Mouse (Mus musculus): ENCODE results near the gene Tm2d3. TPM values are rescaled to one million over a fixed set of nuclear protein-coding genes. Genes with fewer than 3 reads are reported as not detected.

The Tm2d3 gene
- polyA plus RNA-seq, 1 experiment from 2014 or later = 109 TPM

GRCm38 (mm10) chr7:65663886-65664285 is 27.1 kb upstream of the Tm2d3 start:
- ATAC-seq (no peak), DNase-seq (ENCODE audit: low spot score) (no peak)
- peaks cover 41% of the 10 kb centered on the region for H3K36me3 ChIP-seq (ENCODE audit: control insufficient read depth, insufficient read depth, low read length)
- H3K4me3 ChIP-seq (ENCODE audit: low read depth, low read length) = no peak overlapping the region
- whole genome bisulfite sequencing = 90% methylated on average over 14 of the region's 14 CpGs
- no peaks in the 10 kb centered on the region for H3K4me1 ChIP-seq (ENCODE audit: control insufficient read depth, insufficient read depth, low read length)
- H3K27me3 ChIP-seq (replicated peaks; ENCODE audit: control insufficient read depth, insufficient read depth, low read length) = no peaks in the 10 kb centered on the region
- no peaks in the 10 kb centered on the region for H3K9me3 ChIP-seq (replicated peaks; ENCODE audit: control insufficient read depth, low read length)
- H3K4me2 ChIP-seq (ENCODE audit: low read length) = no peak overlapping the region
- no peak overlapping the region for H3K9ac ChIP-seq (ENCODE audit: low read length)
- no peak overlapping the region for H3K27ac ChIP-seq (ENCODE audit: low read depth, low read length)

- Histone ChIP-seq H3K4me1 (ENCODE audit: control insufficient read depth, insufficient read depth, low read length) (no peaks in the 10 kb centered on the region), H3K9me3 (replicated peaks; ENCODE audit: control insufficient read depth, low read length) (no peaks in the 10 kb centered on the region), H3K27me3 (replicated peaks; ENCODE audit: control insufficient read depth, insufficient read depth, low read length) (no peaks in the 10 kb centered on the region), H3K4me2 (ENCODE audit: low read length) (no peak overlapping the region), H3K36me3 (ENCODE audit: control insufficient read depth, insufficient read depth, low read length) (peaks cover 29% of the 10 kb centered on the region), H3K9ac (ENCODE audit: low read length) (no peak overlapping the region), H3K27ac (ENCODE audit: low read depth, low read length) (no peak overlapping the region), H3K4me3 (ENCODE audit: low read depth, low read length) (no peak overlapping the region)
- 94% methylated on average over 6 of the region's 6 CpGs for WGBS
- ATAC-seq (no peak), DNase-seq (ENCODE audit: low spot score) (no peak)
Measured at GRCm38 (mm10) chr7:65667491-65667890, 23.5 kb upstream of the Tm2d3 start.

- 84% methylated on average over 10 of the region's 10 CpGs for WGBS
- DNase-seq (ENCODE audit: low spot score) = no peak
Measured at GRCm38 (mm10) chr7:65678050-65678449, 12.9 kb upstream of the Tm2d3 start.

GRCm38 (mm10) chr7:65678900-65679595 is 11.9 kb upstream of the Tm2d3 start:
- Histone ChIP-seq H3K4me1 (ENCODE audit: control insufficient read depth, insufficient read depth, low read length) (no peaks in the 10 kb centered on the region), H3K4me2 (ENCODE audit: low read length) (no peak overlapping the region), H3K27me3 (replicated peaks; ENCODE audit: control insufficient read depth, insufficient read depth, low read length) (no peaks in the 10 kb centered on the region), H3K4me3 (ENCODE audit: low read depth, low read length) (no peak overlapping the region), H3K9ac (ENCODE audit: low read length) (no peak overlapping the region), H3K36me3 (ENCODE audit: control insufficient read depth, insufficient read depth, low read length) (peaks cover 4% of the 10 kb centered on the region; the same call in 1 of the 2 replicates), H3K27ac (ENCODE audit: low read depth, low read length) (no peak overlapping the region), H3K9me3 (replicated peaks; ENCODE audit: control insufficient read depth, low read length) (no peaks in the 10 kb centered on the region)
- DNase-seq (ENCODE audit: low spot score) = no peak
- ATAC-seq = no peak
- 80% methylated on average over 7 of the region's 7 CpGs for WGBS

More at GRCm38 (mm10) chr7:65678050-65678449, 12.9 kb upstream of the Tm2d3 start:
- Histone ChIP-seq H3K4me3 (ENCODE audit: low read depth, low read length) (no peak overlapping the region), H3K36me3 (ENCODE audit: control insufficient read depth, insufficient read depth, low read length) (peaks cover 4% of the 10 kb centered on the region; the same call in 1 of the 2 replicates), H3K9ac (ENCODE audit: low read length) (no peak overlapping the region), H3K4me2 (ENCODE audit: low read length) (no peak overlapping the region), H3K4me1 (ENCODE audit: control insufficient read depth, insufficient read depth, low read length) (no peaks in the 10 kb centered on the region), H3K27me3 (replicated peaks; ENCODE audit: control insufficient read depth, insufficient read depth, low read length) (no peaks in the 10 kb centered on the region), H3K27ac (ENCODE audit: low read depth, low read length) (no peak overlapping the region), H3K9me3 (replicated peaks; ENCODE audit: control insufficient read depth, low read length) (no peaks in the 10 kb centered on the region)
- no peak for ATAC-seq

GRCm38 (mm10) chr7:65681166-65681565 is 9.8 kb upstream of the Tm2d3 start:
- H3K4me2 ChIP-seq (ENCODE audit: low read length) = no peak overlapping the region
- WGBS = 86% methylated on average over 5 of the region's 5 CpGs

GRCm38 (mm10) chr7:65684256-65684835 is 6.6 kb upstream of the Tm2d3 start:
- no peaks in the 10 kb centered on the region for H3K4me1 ChIP-seq (ENCODE audit: control insufficient read depth, insufficient read depth, low read length)
- ATAC-seq (no peak), DNase-seq (ENCODE audit: low spot score) (no peak)
- no peak overlapping the region for H3K4me3 ChIP-seq (ENCODE audit: low read depth, low read length)
- WGBS = 51% methylated on average over 7 of the region's 7 CpGs
- no peak overlapping the region for H3K4me2 ChIP-seq (ENCODE audit: low read length)
- no peaks in the 10 kb centered on the region for H3K9me3 ChIP-seq (replicated peaks; ENCODE audit: control insufficient read depth, low read length)
- no peaks in the 10 kb centered on the region for H3K27me3 ChIP-seq (replicated peaks; ENCODE audit: control insufficient read depth, insufficient read depth, low read length)
- no peak overlapping the region for H3K27ac ChIP-seq (ENCODE audit: low read depth, low read length)
- H3K36me3 ChIP-seq (ENCODE audit: control insufficient read depth, insufficient read depth, low read length) = peaks cover 7% of the 10 kb centered on the region; the same call in 1 of the 2 replicates
- no peak overlapping the region for H3K9ac ChIP-seq (ENCODE audit: low read length)

More at GRCm38 (mm10) chr7:65681166-65681565, 9.8 kb upstream of the Tm2d3 start:
- H3K27ac ChIP-seq (ENCODE audit: low read depth, low read length) = no peak overlapping the region
- ATAC-seq = no peak
- no peak overlapping the region for H3K9ac ChIP-seq (ENCODE audit: low read length)
- H3K36me3 ChIP-seq (ENCODE audit: control insufficient read depth, insufficient read depth, low read length) = peaks cover 4% of the 10 kb centered on the region; the same call in 1 of the 2 replicates
- no peak overlapping the region for H3K4me3 ChIP-seq (ENCODE audit: low read depth, low read length)
- no peaks in the 10 kb centered on the region for H3K27me3 ChIP-seq (replicated peaks; ENCODE audit: control insufficient read depth, insufficient read depth, low read length)
- no peaks in the 10 kb centered on the region for H3K4me1 ChIP-seq (ENCODE audit: control insufficient read depth, insufficient read depth, low read length)
- DNase-seq (ENCODE audit: low spot score) = no peak
- no peaks in the 10 kb centered on the region for H3K9me3 ChIP-seq (replicated peaks; ENCODE audit: control insufficient read depth, low read length)

- H3K9ac ChIP-seq (ENCODE audit: low read length) = no peak overlapping the region
- WGBS = 91% methylated on average over 9 of the region's 9 CpGs
- DNase-seq (ENCODE audit: low spot score) (no peak), ATAC-seq (no peak)
- no peak overlapping the region for H3K4me3 ChIP-seq (ENCODE audit: low read depth, low read length)
- H3K9me3 ChIP-seq (replicated peaks; ENCODE audit: control insufficient read depth, low read length) = no peaks in the 10 kb centered on the region
- H3K36me3 ChIP-seq (ENCODE audit: control insufficient read depth, insufficient read depth, low read length) = peaks cover 11% of the 10 kb centered on the region; the same call in 1 of the 2 replicates
- no peaks in the 10 kb centered on the region for H3K27me3 ChIP-seq (replicated peaks; ENCODE audit: control insufficient read depth, insufficient read depth, low read length)
- no peak overlapping the region for H3K4me2 ChIP-seq (ENCODE audit: low read length)
- no peak overlapping the region for H3K27ac ChIP-seq (ENCODE audit: low read depth, low read length)
- no peaks in the 10 kb centered on the region for H3K4me1 ChIP-seq (ENCODE audit: control insufficient read depth, insufficient read depth, low read length)
Measured at GRCm38 (mm10) chr7:65686664-65687063, 4.3 kb upstream of the Tm2d3 start.

- Histone ChIP-seq H3K4me3 (ENCODE audit: low read depth, low read length) (no peak overlapping the region), H3K4me2 (ENCODE audit: low read length) (no peak overlapping the region)
- ATAC-seq = no peak
Measured at GRCm38 (mm10) chr7:65691929-65692605, 1.1 kb downstream of the Tm2d3 start.

More at GRCm38 (mm10) chr7:65691929-65692605, 1.1 kb downstream of the Tm2d3 start:
- H3K9ac ChIP-seq (ENCODE audit: low read length) = no peak overlapping the region
- WGBS = 82% methylated on average over 8 of the region's 8 CpGs
- no peak overlapping the region for H3K27ac ChIP-seq (ENCODE audit: low read depth, low read length)
- DNase-seq (ENCODE audit: low spot score) = no peak
- H3K36me3 ChIP-seq (ENCODE audit: control insufficient read depth, insufficient read depth, low read length) = peaks cover 26% of the 10 kb centered on the region
- no peaks in the 10 kb centered on the region for H3K27me3 ChIP-seq (replicated peaks; ENCODE audit: control insufficient read depth, insufficient read depth, low read length)
- H3K9me3 ChIP-seq (replicated peaks; ENCODE audit: control insufficient read depth, low read length) = no peaks in the 10 kb centered on the region
- H3K4me1 ChIP-seq (ENCODE audit: control insufficient read depth, insufficient read depth, low read length) = peaks cover 13% of the 10 kb centered on the region

Data from forebrain, embryonic 14.5 days (tissue).